Mouse (Mus musculus) spleen, embryonic (tissue): ENCODE results near the gene Pgk1.

Experiments used
- CTCF ChIA-PET: fragments of 350-600 bp; sonication (Branson Sonifier 250); formaldehyde crosslinking; loops from one replicate; lab custom pipeline; 2022; lab: Charles Lee

The Pgk1 gene

DNA sequence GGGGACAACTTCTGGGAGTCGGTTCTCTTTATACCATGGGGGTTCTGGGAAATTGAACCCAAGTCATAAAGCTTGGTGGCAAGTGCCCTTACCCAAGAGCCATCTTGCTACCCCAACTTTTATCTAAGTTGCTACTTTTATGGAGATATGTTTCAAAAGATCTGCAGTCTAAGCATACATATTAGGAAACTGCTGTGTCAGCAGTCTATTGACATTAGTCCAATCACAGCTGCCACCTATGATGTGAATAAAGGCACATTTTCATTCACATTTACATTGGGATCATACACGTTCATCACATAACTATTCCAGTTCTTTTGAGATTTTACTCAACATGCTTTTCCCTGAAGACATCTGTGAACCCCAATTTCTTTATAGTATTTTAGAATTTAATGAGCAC lies 22.2 kb downstream of the Pgk1 start:
- CTCF ChIA-PET, result no interaction called here

DNA sequence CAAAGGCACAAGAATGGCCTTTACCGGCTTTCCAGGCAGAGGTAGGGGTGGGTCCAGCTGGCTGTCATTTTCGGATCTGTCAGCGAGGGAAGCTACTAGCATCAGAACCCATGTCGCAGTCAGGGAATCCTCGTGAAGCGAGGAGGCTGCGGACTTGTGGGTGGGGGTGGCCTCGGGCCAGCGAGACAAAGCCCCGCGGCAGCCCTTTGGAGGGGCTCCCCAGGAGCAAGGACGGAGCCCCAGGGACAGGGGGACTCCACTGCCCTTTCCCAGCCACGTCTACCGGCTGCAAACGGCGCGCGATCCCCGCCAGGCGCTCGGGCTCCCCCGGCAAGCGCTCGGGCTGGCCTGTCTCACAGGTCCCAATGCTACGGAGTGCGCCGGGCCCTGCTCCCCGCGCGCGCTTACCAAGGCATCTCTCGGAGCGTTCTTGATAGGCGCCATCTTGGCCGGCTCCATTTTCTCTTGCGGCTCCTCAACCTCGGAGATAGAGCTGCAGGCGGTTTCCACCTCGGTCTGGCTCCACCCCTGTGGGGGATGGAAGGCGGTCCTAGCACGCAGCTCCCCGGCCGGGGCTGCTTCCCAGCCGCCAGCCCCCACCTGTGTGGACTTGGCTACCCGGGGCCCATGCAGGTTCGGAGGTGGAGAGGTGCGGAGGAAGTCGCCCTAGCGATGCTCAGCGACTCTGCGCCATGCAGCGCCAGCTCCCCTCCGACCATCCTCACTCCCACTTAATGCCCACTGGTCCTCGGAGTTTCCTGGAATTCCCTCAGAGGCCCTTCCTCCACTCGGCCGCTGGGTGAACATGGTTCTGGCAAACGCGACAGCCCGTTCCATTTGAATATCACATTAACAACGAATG lies 32.5 kb downstream of the Pgk1 start:
- CTCF ChIA-PET, result no interaction called here

DNA sequence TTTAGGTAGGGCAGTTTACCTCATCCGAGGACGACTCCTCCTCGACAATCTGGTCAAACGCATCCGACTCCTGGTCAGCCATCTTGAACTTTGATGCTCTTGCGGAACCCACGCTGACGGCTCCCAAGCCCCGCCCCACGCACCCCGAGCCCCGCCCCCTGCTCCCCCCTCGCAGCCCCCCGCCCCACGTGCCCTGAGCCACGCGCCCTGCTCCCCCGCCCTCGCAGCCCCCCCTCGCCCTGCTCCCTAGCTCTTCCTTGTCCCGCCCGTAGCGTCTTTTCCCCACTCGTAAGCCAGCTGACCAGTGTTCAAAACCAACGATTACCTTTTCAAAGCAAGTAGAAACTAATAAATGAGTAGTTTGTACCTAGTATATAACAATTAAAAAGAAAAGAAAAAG lies 34.2 kb downstream of the Pgk1 start, which contains the start of gene Taf9b:
Gene Taf9b, minus strand, starts transcription at position 101 of the 400 bp plus-strand sequence.
- CTCF ChIA-PET, result no interaction called here
